Mouse (Mus musculus) hindbrain, postnatal 0 days (tissue): ENCODE measurements around the gene Clcn2. TPM values are rescaled to one million over a fixed set of nuclear protein-coding genes. Genes with fewer than 3 reads are reported as not detected.

Experiments
- ATAC-seq: fragments of 200-750 bp; cut with Nextera tagmentation; 2 replicates; pipeline ENCODE4 v1.8.0; 2017; ENCODE audit warnings: mild to moderate bottlenecking, moderate TSS enrichment, moderate library complexity
- DNase-seq: peaks from one replicate; pipeline ENCODE4 v3.0.0-alpha.2; 2015; ENCODE audit warnings: low spot score
- H3K27ac ChIP-seq: fragments of 300-500 bp; sonication (generic); 2 replicates; pipeline ENCODE4 v1.5.1; 2014; ENCODE audit warnings: mild to moderate bottlenecking
- H3K27me3 ChIP-seq: fragments of 300-500 bp; sonication (generic); 2 replicates; pipeline ENCODE4 v1.6.1; 2014; ENCODE audit warnings: low read length, mixed read lengths; ENCODE audit not compliant: insufficient read depth
- H3K36me3 ChIP-seq: fragments of 300-500 bp; sonication (generic); 2 replicates; pipeline ENCODE4 v1.6.1; 2014; ENCODE audit warnings: low read length, mixed read lengths; ENCODE audit not compliant: insufficient read depth
- H3K4me1 ChIP-seq: fragments of 300-500 bp; sonication (generic); 2 replicates; pipeline ENCODE4 v1.6.1; 2014; ENCODE audit warnings: antibody characterized with exemption, low read length, mixed read lengths; ENCODE audit not compliant: insufficient read depth
- H3K4me2 ChIP-seq: fragments of 300-500 bp; sonication (generic); 2 replicates; pipeline ENCODE4 v1.6.1; 2014; ENCODE audit warnings: low read depth, mild to moderate bottlenecking, low read length, moderate library complexity, mixed read lengths
- H3K4me3 ChIP-seq: fragments of 300-500 bp; sonication (generic); 2 replicates; pipeline ENCODE4 v1.5.1; 2014; ENCODE audit warnings: low read length
- H3K9ac ChIP-seq: fragments of 300-500 bp; sonication (generic); replicated peaks from 2 replicates; pipeline ENCODE4 v1.6.1; 2014; ENCODE audit warnings: mild to moderate bottlenecking, low read length, moderate library complexity, mixed read lengths
- H3K9me3 ChIP-seq: fragments of 300-500 bp; sonication (generic); 2 replicates; pipeline ENCODE4 v1.6.1; 2016; ENCODE audit warnings: low read length, mixed read lengths
- CTCF ChIP-seq: IDR thresholded peaks from 2 replicates; pipeline ENCODE4 v1.5.1; 2016; ENCODE audit warnings: antibody characterized with exemption, control low read depth, low read depth
- WGBS: fragments of 180-500 bp; shearing (Covaris S2); extraction: QIAGEN DNeasy Blood & Tissue Kit; methylation state at CpG from one replicate; pipeline ENCODE4 v1.1.7; 2014; 5-methylcytosine and 5-hydroxymethylcytosine counted together
- polyA plus RNA-seq: library from polyadenylated mRNA; unstranded; fragments of >200 nt; fragmentation: Nextera tagmentation; extraction: Ambion mirVana; gene quantifications from 2 replicates; pipeline ENCODE4 v1.2.1, GENCODE M21; 2015
- total RNA-seq: library from RNA; depleted of rRNA; stranded (reverse); fragments of >200 nt; gene quantifications from 2 replicates; pipeline ENCODE4 v1.2.3, GENCODE M21; 2014

Clcn2 gene
- total and polyA plus RNA-seq, 2 experiments from 2014 or later, result 18.5 to 74.6 TPM

GRCm38 (mm10) chr16:20702522-20702893 lies 15.0 kb downstream of the Clcn2 start:
- H3K27me3 ChIP-seq, result no peaks in the 10 kb centered on the region
- H3K36me3 ChIP-seq, result peaks cover 25% of the 10 kb centered on the region; the same call in 1 of the 2 replicates
- peak; percentile 85 for TF ChIP-seq CTCF
- WGBS, result 6% methylated on average over 8 of the region's 8 CpGs
- peak overlapping the region; percentile 64; the same call in 1 of the 2 replicates for H3K27ac ChIP-seq
- H3K4me3 ChIP-seq, result no peak overlapping the region
- DNase-seq (peak; percentile 85), ATAC-seq (peak; percentile 80)
- peaks cover 14% of the 10 kb centered on the region; the same call in 1 of the 2 replicates for H3K4me1 ChIP-seq
- H3K9me3 ChIP-seq, result no peaks in the 10 kb centered on the region
- H3K4me2 ChIP-seq, result no peak overlapping the region
- peak overlapping the region; percentile 18 for H3K9ac ChIP-seq

GRCm38 (mm10) chr16:20701729-20702521 lies 15.6 kb downstream of the Clcn2 start:
- peak; percentile 7 for DNase-seq
- 17% methylated on average over 12 of the region's 12 CpGs for WGBS
- no peak overlapping the region for H3K4me3 ChIP-seq
- peak overlapping the region; percentile 64; the same call in 1 of the 2 replicates for H3K27ac ChIP-seq
- H3K9ac ChIP-seq, result peak overlapping the region; percentile 18
- H3K4me2 ChIP-seq, result no peak overlapping the region
- no peaks in the 10 kb centered on the region for H3K27me3 ChIP-seq
- peaks cover 14% of the 10 kb centered on the region; the same call in 1 of the 2 replicates for H3K4me1 ChIP-seq
- H3K9me3 ChIP-seq, result no peaks in the 10 kb centered on the region
- ATAC-seq, result peak; percentile 18
- peaks cover 22% of the 10 kb centered on the region; the same call in 1 of the 2 replicates for H3K36me3 ChIP-seq
- no peak for TF ChIP-seq CTCF

GRCm38 (mm10) chr16:20701316-20701715 lies 16.2 kb downstream of the Clcn2 start:
- DNase-seq (no peak), ATAC-seq (no peak)
- Histone ChIP-seq H3K9ac (peak overlapping the region; percentile 18), H3K36me3 (peaks cover 22% of the 10 kb centered on the region; the same call in 1 of the 2 replicates), H3K27me3 (no peaks in the 10 kb centered on the region), H3K4me3 (no peak overlapping the region), H3K9me3 (no peaks in the 10 kb centered on the region), H3K4me2 (no peak overlapping the region), H3K27ac (peak overlapping the region; percentile 64; the same call in 1 of the 2 replicates), H3K4me1 (peaks cover 14% of the 10 kb centered on the region; the same call in 1 of the 2 replicates)
- 37% methylated on average over 7 of the region's 7 CpGs for WGBS
- no peak for TF ChIP-seq CTCF

GRCm38 (mm10) chr16:20700036-20700435 lies 17.5 kb downstream of the Clcn2 start:
- H3K36me3 ChIP-seq, result peaks cover 15% of the 10 kb centered on the region; the same call in 1 of the 2 replicates
- peak; percentile 15 for DNase-seq

DNA sequence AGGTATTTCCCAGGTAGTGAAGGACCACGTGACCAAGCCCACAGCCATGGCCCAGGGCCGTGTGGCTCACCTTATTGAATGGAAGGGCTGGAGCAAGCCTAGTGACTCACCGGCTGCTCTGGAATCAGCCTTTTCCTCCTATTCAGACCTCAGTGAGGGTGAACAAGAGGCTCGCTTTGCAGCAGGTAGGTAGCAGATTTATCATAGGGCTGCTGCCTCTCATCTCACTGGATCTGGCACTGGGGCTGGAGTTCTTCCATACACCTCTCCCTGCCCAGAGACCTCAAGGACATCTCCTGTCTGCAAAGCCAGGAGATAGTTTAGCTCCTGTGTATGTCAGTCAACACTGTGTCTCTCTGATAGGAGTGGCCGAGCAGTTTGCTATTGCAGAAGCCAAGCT lies 18.3 kb downstream of the Clcn2 start:
- 85% methylated on average over 5 of the region's 5 CpGs for WGBS
- H3K4me3 ChIP-seq, result no peak overlapping the region
- no peak for TF ChIP-seq CTCF
- H3K27ac ChIP-seq, result no peak overlapping the region
- H3K36me3 ChIP-seq, result peaks cover 15% of the 10 kb centered on the region; the same call in 1 of the 2 replicates
- no peaks in the 10 kb centered on the region for H3K27me3 ChIP-seq
- peaks cover 22% of the 10 kb centered on the region; the same call in 1 of the 2 replicates for H3K4me1 ChIP-seq
- H3K4me2 ChIP-seq, result no peak overlapping the region
- DNase-seq (no peak), ATAC-seq (no peak)
- H3K9ac ChIP-seq, result no peak overlapping the region
- H3K9me3 ChIP-seq, result no peaks in the 10 kb centered on the region

More at GRCm38 (mm10) chr16:20700036-20700435, 17.5 kb downstream of the Clcn2 start:
- Histone ChIP-seq H3K27me3 (no peaks in the 10 kb centered on the region), H3K27ac (no peak overlapping the region), H3K9ac (no peak overlapping the region), H3K4me1 (peaks cover 15% of the 10 kb centered on the region; the same call in 1 of the 2 replicates), H3K4me2 (no peak overlapping the region), H3K9me3 (no peaks in the 10 kb centered on the region), H3K4me3 (no peak overlapping the region)
- WGBS, result 34% methylated on average over 5 of the region's 5 CpGs
- ATAC-seq, result no peak
- no peak for TF ChIP-seq CTCF

GRCm38 (mm10) chr16:20695622-20696323 lies 21.8 kb downstream of the Clcn2 start:
- H3K27me3 ChIP-seq, result no peaks in the 10 kb centered on the region
- peak overlapping the region; percentile 42 for H3K4me3 ChIP-seq
- no peak for TF ChIP-seq CTCF
- WGBS, result under 1% methylated on average over 46 of the region's 46 CpGs
- peaks cover 16% of the 10 kb centered on the region for H3K36me3 ChIP-seq
- ATAC-seq (peak; percentile 84), DNase-seq (peak; percentile 97)
- H3K9me3 ChIP-seq, result no peaks in the 10 kb centered on the region
- peak overlapping the region; percentile 65 for H3K9ac ChIP-seq
- peaks cover 11% of the 10 kb centered on the region for H3K4me1 ChIP-seq
- peak overlapping the region; percentile 75 for H3K4me2 ChIP-seq
- peak overlapping the region; percentile 84 for H3K27ac ChIP-seq
